ENCODE assay signal across 22 mouse cellular contexts in the genomic region with DNA sequence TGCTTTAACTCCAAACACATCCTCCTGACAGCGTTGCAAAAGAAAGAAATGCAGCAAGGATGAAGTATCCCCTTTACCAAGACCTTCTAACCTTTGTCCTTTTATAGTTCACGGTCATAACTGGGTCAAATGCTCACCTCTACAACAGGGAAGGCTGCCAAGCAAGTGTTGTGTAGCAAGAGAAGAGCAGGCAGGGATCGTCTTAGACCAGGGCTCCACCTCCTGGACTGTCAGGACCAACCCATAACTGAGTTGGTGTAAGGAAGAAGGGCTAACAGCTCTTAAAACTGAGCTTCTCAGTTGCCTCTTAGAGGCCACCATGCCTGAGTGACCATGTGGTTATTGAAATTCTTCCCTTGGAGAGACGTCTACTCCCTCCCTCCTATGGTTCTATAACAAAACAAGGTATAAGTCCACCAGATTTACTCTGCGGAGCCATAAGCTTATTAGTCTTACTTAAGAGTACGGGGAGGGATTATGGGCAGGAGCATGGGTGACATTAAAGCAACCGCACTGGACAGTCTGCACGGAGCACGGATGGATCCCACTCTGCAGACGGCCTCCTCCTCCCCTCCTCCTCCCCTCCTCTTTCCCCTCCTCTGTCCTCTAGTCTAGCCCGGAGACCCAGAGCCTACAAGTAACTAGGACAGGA. TPM values are rescaled to one million over a fixed set of nuclear protein-coding genes. Genes with fewer than 3 reads are reported as not detected.
DNase-seq lines count a peak whose midpoint lies in the region; ATAC-seq and TF ChIP-seq lines count a peak whose summit lies in the region.
"Had no signal": no experiment of that assay in that cellular context is flagged by ENCODE, and none has a peak within 500 bp of the region (broad histone marks: within the 10 kb centered on the region; RNA-seq: fewer than 3 reads in every experiment).

No protein-coding gene starts in this region.

- TF ChIP-seq POLR2A in heart, adult 2 months (IDR thresholded peaks at IDR 0.05; ENCODE audit: insufficient read depth, low read depth, low read length) = no peak
- TF ChIP-seq POLR2A in CH12.LX (IDR thresholded peaks at IDR 0.05; ENCODE audit: low read depth, low read length) = no peak

- dilution Hi-C loops in CH12.LX (cut with MboI; ENCODE audit: extremely low pct_ligation_motif_present, extremely low pct_unique_long_range_greater_than_20kb, low sequenced_read_pairs) = no loop called here

- H3K4me3 ChIP-seq in heart, adult 2 months = no peak overlapping the region
- H3K4me3 ChIP-seq in kidney, embryonic 16.5 days (ENCODE audit: low read length) = no peak overlapping the region
- H3K4me3 ChIP-seq in CH12.LX (replicated peaks in 1 of 3; ENCODE audit: low read depth in 2 of 3, low read length in 2 of 3, poor library complexity in 1 of 3) = no peak overlapping the region
- H3K4me3 ChIP-seq: embryonic facial prominence, embryonic 12.5 days; erythroblast, embryonic 14.5 days; forebrain, embryonic 13.5 days; heart, embryonic 12.5 days; hindbrain, embryonic 15.5 days; limb, embryonic 13.5 days; midbrain, embryonic 10.5 days; neural tube, embryonic 13.5 days had no signal

- no peak for TF ChIP-seq EP300 in heart, adult 2 months (IDR thresholded peaks at IDR 0.05; ENCODE audit: insufficient read depth, low read depth, low read length)
- TF ChIP-seq EP300 in CH12.LX (IDR thresholded peaks at IDR 0.05; ENCODE audit: low read length) = no peak

- in situ Hi-C loops in CH12.LX (cut with MboI; ENCODE audit: low pct_ligation_motif_present, low pct_unique_long_range_greater_than_20kb, low sequenced_read_pairs) = loop anchor here (25.0 kb wide), 1 partner anchor 129 kb away; a partner anchor contains a TSS

- H3K27ac ChIP-seq in heart, adult 2 months = no peak overlapping the region
- no peak overlapping the region for H3K27ac ChIP-seq in kidney, embryonic 16.5 days (ENCODE audit: low read length)
- H3K27ac ChIP-seq in CH12.LX (ENCODE audit: insufficient read depth, low read depth) = no peak overlapping the region
- H3K27ac ChIP-seq: embryonic facial prominence, embryonic 12.5 days; forebrain, embryonic 13.5 days; hindbrain, embryonic 15.5 days; limb, embryonic 13.5 days; liver, embryonic 14.5 days; macrophage; midbrain, embryonic 10.5 days; neural tube, embryonic 13.5 days had no signal

- no peaks in the 10 kb centered on the region; the same call in 1 of the 2 replicates for H3K4me1 ChIP-seq in heart, adult 2 months (ENCODE audit: control insufficient read depth, insufficient read depth, low read length)
- peaks cover 10% of the 10 kb centered on the region for H3K4me1 ChIP-seq in kidney, embryonic 16.5 days (ENCODE audit: insufficient read depth, low read length)
- H3K4me1 ChIP-seq in CH12.LX (ENCODE audit: control insufficient read depth in 1 of 2, insufficient read depth in 2 of 2) = no peaks in the 10 kb centered on the region
- H3K4me1 ChIP-seq: embryonic facial prominence, embryonic 12.5 days; forebrain, embryonic 13.5 days; hindbrain, embryonic 15.5 days had no signal

- intact Hi-C loops in heart, adult 2 months (cut with DNase I) = no loop called here
- intact Hi-C loops in heart, postnatal 36 days (cut with DNase I) = no loop called here

- no peaks in the 10 kb centered on the region for H3K9me3 ChIP-seq in kidney, embryonic 16.5 days (ENCODE audit: low read length)
- H3K9me3 ChIP-seq in CH12.LX (replicated peaks; ENCODE audit: low read length) = no peaks in the 10 kb centered on the region
- H3K9me3 ChIP-seq: embryonic facial prominence, embryonic 12.5 days; forebrain, embryonic 13.5 days; heart, embryonic 12.5 days; hindbrain, embryonic 15.5 days; limb, embryonic 13.5 days; midbrain, embryonic 10.5 days; neural tube, embryonic 13.5 days had no signal

- H3K9ac ChIP-seq in heart, adult 2 months (ENCODE audit: low read depth, low read length) = no peak overlapping the region
- no peak overlapping the region for H3K9ac ChIP-seq in kidney, embryonic 16.5 days (replicated peaks; ENCODE audit: low read length)
- no peak overlapping the region for H3K9ac ChIP-seq in CH12.LX (ENCODE audit: insufficient read depth, low read depth)
- H3K9ac ChIP-seq: embryonic facial prominence, embryonic 12.5 days; forebrain, embryonic 13.5 days; heart, embryonic 12.5 days; hindbrain, embryonic 15.5 days; limb, embryonic 13.5 days; liver, embryonic 14.5 days; neural tube, embryonic 13.5 days had no signal

- no peaks in the 10 kb centered on the region; the same call in 1 of the 2 replicates for H3K36me3 ChIP-seq in heart, adult 2 months (ENCODE audit: control insufficient read depth, insufficient read depth, low read length)
- no peaks in the 10 kb centered on the region for H3K36me3 ChIP-seq in kidney, embryonic 16.5 days (ENCODE audit: insufficient read depth, low read length)
- no peaks in the 10 kb centered on the region for H3K36me3 ChIP-seq in CH12.LX (replicated peaks in 1 of 2; ENCODE audit: control insufficient read depth in 1 of 2, insufficient read depth in 1 of 2, low read length in 1 of 2)
- H3K36me3 ChIP-seq: embryonic facial prominence, embryonic 12.5 days; heart, embryonic 12.5 days; hindbrain, embryonic 15.5 days; limb, embryonic 13.5 days; midbrain, embryonic 10.5 days; neural tube, embryonic 13.5 days had no signal

- no peak; the same call in none of the 2 replicates for TF ChIP-seq RAD21 in CH12.LX (IDR thresholded peaks at IDR 0.05; ENCODE audit: low read depth, low read length)

- ATAC-seq in kidney, embryonic 16.5 days (ENCODE audit: low FRiP score, low TSS enrichment) = peak; percentile 19; the same call in 1 of the 2 replicates
- ATAC-seq: forebrain, embryonic 13.5 days had no signal

- no peaks in the 10 kb centered on the region for H3K79me2 ChIP-seq in heart, adult 2 months (replicated peaks; ENCODE audit: control insufficient read depth, insufficient read depth, low read length)
- H3K79me2 ChIP-seq in CH12.LX (replicated peaks; ENCODE audit: control insufficient read depth, extremely low read depth, insufficient read depth, poor library complexity, severe bottlenecking) = no peaks in the 10 kb centered on the region

- WGBS in heart, adult 2 months = 69% methylated on average over 11 of the region's 11 CpGs
- 46% methylated on average over 11 of the region's 11 CpGs for WGBS in kidney, embryonic 16.5 days

- no peak for DNase-seq in heart, adult 2 months
- no peak for DNase-seq in heart, postnatal 36 days
- DNase-seq in kidney, postnatal 14 days = no peak
- no peak for DNase-seq in CH12.LX (ENCODE audit: extremely low read depth)
- DNase-seq in kidney, postnatal 36 days = peak; percentile 34 to 49
- no peak for DNase-seq in right cerebral cortex, postnatal 4 days
- no peak for DNase-seq in thymus, postnatal 10 days (ENCODE audit: low spot score in 2 of 2)
- DNase-seq: adrenal gland, adult 2 months; cerebellum, adult 9-11 months; right cerebral cortex, postnatal 25 days; thymus, postnatal 25 days had no signal

- H3K27me3 ChIP-seq in heart, adult 2 months (ENCODE audit: control insufficient read depth, insufficient read depth, low read length) = no peaks in the 10 kb centered on the region
- no peaks in the 10 kb centered on the region for H3K27me3 ChIP-seq in kidney, embryonic 16.5 days (ENCODE audit: insufficient read depth, low read length)
- peaks cover 3% of the 10 kb centered on the region for H3K27me3 ChIP-seq in CH12.LX (replicated peaks)
- H3K27me3 ChIP-seq: embryonic facial prominence, embryonic 12.5 days; forebrain, embryonic 13.5 days; heart, embryonic 12.5 days; hindbrain, embryonic 15.5 days; limb, embryonic 13.5 days; neural tube, embryonic 13.5 days had no signal

- peak; percentile 22; the same call in 1 of the 2 replicates for TF ChIP-seq CTCF in heart, adult 2 months (IDR thresholded peaks at IDR 0.05)
- TF ChIP-seq CTCF in CH12.LX (conservative IDR thresholded peaks at IDR 0.05 in 1 of 2, IDR thresholded peaks at IDR 0.05 in 1 of 2; ENCODE audit: low read depth in 2 of 2, low read length in 2 of 2) = peak in 1 of 2 experiments; percentile 21; a peak in 1 of 4 replicates

- no peak overlapping the region for H3K4me2 ChIP-seq in kidney, embryonic 16.5 days (replicated peaks; ENCODE audit: low read depth, low read length)
- no peak overlapping the region for H3K4me2 ChIP-seq in CH12.LX (ENCODE audit: insufficient read depth, low read depth, poor library complexity, severe bottlenecking)
- H3K4me2 ChIP-seq: embryonic facial prominence, embryonic 12.5 days; forebrain, embryonic 13.5 days; heart, embryonic 12.5 days; hindbrain, embryonic 15.5 days; limb, embryonic 13.5 days; neural tube, embryonic 13.5 days had no signal

TF ChIP-seq in CH12.LX, 34 proteins besides CTCF, POLR2A, EP300 and RAD21:
- TF ChIP-seq RCOR1 (conservative IDR thresholded peaks at IDR 0.05; ENCODE audit: low read depth, low read length) (no peak), USF2 (conservative IDR thresholded peaks at IDR 0.05; ENCODE audit: low read depth, low read length) (no peak), SMC3 (IDR thresholded peaks at IDR 0.05; ENCODE audit: low read depth, low read length) (peak; percentile 7; the same call in 1 of the 2 replicates)

RNA-seq across cellular contexts. Expression of a gene that starts 13.2 kb away (rescaled TPM):
- 10 to 100 TPM; 76.2 to 93.4 TPM for total RNA-seq in heart, adult 2 months (2021)
- polyA plus RNA-seq in heart, adult 2 months (2012; rRNA removed) = 58.7 and 64.9 TPM in 2 replicates
- 10 to 100 TPM; 65.4 to 71.2 TPM for total RNA-seq in heart, postnatal 36 days (2021)
- polyA plus RNA-seq in kidney, embryonic 16.5 days (2015; fragmentation: Nextera tagmentation; extraction: Ambion mirVana) = 32.5 and 37.7 TPM in 2 replicates
- total RNA-seq in CH12.LX (2012; rRNA removed) (1.5 and 1.7 TPM in 2 replicates), CH12.LX (2014; rRNA removed) (0.78 and 1.3 TPM in 2 replicates)
- polyA plus RNA-seq in CH12.LX (2012; ENCODE audit: insufficient read length, low read depth) = 1.8 and 2.7 TPM in 2 replicates

Comparison
In these comparisons a context has a peak if more than half of its experiments do, and no peak if none do; other contexts are left out.
1. DNase-seq: peak in kidney, postnatal 36 days (2 of 2); none in heart, adult 2 months (0 of 2), heart, postnatal 36 days (0 of 2), kidney, postnatal 14 days (single experiment), CH12.LX (single experiment), right cerebral cortex, postnatal 4 days (single experiment) and thymus, postnatal 10 days (0 of 2).
2. RNA of a gene that starts 13.2 kb away (total RNA-seq): 76.2 to 93.4 TPM in heart, adult 2 months and 65.4 to 71.2 TPM in heart, postnatal 36 days; 0.78 to 1.7 TPM in CH12.LX; every median in the first group is over 10 times any median in the second.